Mouse (Mus musculus) 3134 (cell line): Measurements from ENCODE around the gene Alk.
"Not testable (repeated sequence)": the region's sequence is repeated elsewhere in the genome, so short reads cannot be mapped to it uniquely, and the experiment has no call there.

Experiments used
- DNase-seq: peaks from one replicate; pipeline ENCODE4 v3.0.0-alpha.2; 2011; ENCODE audit warnings: low spot score; ENCODE audit not compliant: insufficient read length; ENCODE audit errors: extremely low read depth

The Alk gene

DNA sequence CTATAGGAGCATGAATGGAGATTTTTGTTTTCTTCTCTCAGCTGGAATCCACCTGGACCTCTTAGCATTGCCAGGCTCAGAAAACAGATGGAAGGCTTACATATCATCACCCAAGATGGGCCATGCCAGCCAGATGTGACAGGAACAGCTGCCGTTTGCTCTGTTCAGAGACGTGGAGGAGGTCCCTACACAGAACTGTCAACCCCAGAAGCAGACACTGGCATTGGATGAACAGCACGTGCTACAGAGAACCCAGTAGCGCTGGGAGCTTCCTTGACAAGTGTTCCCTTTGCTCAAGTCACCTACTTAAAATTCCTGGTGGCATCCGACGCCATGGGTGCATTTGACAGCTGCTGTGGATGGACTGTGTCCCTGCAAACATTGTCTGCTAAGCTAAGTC lies 72.2 kb downstream of the Alk start:
- DNase-seq, result no peak

DNA sequence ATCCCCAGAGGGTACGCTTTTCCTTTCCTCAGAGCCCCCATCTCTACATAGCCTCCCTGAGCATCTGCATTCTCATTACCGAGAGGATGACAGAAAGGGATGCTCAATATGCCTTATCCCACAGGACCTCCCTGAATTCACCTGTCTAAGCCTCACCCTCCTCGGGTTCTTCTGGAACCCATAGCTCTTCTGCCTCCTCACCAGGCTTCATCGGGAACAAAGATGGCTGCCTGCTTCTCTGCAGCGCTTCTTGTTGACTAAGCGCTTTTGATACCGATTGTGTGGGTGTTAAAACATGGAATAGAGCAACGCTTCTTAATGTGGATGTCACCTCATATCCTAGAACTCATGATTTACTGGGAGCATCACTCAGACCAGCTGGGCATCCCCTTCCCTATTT lies 75.9 kb downstream of the Alk start:
- DNase-seq, result no peak

DNA sequence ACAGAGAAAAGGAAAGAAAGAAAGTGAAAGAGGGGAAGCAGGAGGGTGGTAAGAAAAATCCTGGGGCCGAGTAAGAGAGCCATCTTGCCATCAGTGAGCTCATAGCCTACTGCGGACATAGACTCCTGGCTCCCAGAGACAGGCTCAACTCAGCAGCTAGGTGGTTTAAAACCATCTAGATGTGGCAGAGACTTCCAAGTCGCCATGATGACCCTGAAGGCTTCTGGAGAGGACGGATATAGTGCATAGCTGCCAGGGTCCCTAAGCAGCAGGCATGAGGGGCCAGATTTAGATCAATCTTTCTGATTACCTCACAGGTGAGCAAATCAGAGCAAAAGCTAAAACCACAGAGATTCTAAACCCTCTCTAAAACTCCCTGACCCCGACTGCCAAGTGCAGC lies 76.9 kb downstream of the Alk start:
- no peak for DNase-seq

DNA sequence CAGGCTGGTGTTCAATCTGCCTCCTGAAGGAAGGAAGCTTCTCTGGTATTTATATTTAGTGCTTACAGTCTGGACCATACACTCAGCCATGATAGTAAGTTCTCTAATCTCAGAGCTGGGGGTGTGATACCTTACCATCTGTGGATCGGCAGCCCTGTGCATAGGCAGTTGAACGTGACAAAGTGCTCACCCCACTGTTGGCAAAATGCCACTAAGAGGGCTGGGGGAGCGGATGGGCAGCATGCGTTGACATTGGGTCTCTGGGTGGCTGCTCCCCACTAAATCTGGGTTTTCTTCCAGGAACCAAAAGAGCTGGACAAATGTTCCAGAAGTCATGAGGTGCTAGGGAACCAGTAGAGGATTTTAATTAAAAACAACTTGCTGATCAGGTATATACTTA lies 78.1 kb downstream of the Alk start:
- DNase-seq, result no peak

DNA sequence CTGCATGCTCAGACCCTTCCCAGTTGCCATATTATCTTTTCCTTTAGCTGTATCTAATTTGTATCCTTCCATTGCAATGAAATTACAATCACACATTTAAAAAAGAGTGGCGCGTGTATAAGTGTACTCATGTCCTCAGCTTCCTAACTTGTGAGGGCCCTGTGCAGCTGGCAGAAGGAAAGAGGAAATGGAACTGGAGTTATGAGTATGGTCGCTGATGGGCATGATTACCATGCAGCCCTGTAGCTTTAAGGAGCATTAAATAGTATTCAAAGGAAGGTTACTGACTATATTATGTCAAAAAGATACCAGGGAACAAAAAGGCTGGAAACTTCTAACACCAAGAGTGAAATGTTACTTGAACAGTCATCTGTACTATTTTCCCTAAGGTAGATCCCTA lies 79.6 kb downstream of the Alk start:
- DNase-seq, result no peak

DNA sequence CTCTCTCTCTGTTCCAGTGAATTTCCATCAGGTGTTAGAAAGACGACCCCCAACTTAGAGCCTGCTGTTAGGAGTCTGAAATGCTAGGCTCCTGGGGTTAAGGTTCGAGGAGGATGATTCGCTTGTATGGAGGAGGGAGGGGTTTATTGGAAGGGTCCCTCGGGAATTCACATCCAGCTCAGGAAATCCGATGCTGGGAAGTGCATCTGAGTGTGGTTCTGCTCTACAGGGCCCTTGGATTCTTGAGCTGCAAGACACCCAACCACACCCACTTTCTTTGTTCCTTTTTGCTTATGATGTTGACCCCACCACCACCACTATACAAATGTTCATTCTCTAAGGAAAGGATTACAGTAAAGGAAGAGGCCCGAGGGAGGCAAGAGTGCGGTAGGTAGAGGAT lies 81.4 kb downstream of the Alk start:
- no peak for DNase-seq

DNA sequence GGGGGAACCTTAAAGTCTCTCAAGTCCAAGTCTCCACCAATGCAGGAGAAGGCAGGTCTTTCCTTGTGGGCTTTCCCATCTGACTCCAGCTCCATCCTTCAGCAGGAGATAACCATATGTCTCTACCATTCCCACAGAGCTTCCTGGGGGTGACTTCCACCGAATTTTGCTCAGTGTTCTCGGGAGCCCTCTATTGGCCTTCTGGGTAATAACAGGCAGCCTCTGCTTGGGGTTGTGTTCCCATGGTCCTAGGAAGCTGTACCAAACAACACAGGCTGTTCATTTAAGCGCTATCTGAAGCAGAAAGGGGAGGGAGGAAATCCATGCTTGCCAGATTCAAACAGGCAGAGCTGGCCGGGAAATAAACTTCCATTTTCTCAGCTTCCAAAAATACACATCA lies 82.0 kb downstream of the Alk start:
- no peak for DNase-seq

DNA sequence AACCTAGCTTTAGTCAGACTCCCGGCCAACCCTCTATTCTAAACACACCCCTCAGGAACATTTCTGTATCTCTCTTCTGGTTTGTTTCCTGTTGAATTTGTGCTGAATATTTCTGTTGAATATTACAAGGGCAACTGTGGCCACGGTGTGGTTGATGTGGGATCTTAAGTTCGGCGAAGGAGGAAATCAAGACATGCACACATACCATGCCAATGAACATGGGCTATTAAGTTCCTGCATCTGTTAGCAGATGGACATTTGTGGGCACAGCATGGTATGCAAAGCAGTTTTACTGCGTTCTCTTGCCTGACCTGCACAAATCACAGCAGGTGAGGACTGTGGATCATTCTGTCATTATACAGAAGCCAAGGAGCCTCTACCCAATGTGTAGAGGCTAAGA lies 83.1 kb downstream of the Alk start:
- DNase-seq, result no peak

DNA sequence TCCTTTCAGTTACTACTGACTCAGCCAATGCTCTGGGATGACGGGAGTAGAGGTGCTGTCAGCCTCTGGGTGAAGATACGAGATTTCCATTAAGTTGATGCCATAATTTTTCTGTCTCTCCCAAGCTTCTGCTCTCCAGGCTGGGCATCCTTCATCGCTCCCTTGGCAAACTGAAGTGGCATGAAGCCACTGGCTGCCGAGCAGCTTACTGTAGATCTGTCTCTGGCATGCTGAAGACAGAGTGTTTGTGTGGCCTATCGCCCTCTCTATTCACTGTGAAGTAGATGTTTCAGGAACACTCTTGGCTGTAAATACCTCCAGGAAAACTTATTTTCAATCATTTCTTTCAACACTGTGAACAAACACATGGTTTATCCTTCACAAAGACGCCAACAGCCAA lies 93.7 kb downstream of the Alk start:
- no peak for DNase-seq

DNA sequence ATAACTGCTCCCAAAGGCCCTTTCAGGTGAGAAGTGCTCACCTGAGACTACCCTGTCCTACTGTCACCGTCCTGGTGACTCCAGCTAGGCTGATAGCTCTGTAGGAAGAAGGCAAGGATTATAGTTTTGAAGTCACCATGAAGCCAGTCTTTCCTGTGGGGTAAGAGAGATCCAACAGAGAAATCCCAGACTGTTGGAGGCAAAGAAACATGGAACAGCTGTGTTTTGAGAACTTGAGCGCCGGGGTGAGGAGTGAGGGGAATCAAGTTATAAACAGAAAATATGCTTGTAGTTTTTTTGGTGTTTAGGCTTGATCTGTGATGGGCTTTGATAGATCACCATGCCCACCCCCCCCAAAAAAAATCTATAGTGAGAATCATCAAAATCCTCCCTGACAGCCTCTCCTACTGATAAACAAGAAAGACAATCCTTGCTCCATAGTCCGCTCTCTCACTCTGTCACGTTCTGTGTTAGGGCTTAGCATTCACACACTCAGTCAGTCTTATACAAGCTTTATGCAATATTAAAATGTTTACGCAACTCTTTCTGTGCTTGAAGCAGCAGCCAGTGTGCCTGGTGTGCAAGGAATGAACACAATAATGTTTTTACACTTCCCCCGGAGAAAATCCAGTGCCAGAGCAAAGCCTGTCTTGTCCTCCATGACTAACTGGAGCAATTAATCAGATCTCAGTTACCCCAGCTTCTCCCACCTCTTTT lies 95.6 kb downstream of the Alk start:
- no peak for DNase-seq

DNA sequence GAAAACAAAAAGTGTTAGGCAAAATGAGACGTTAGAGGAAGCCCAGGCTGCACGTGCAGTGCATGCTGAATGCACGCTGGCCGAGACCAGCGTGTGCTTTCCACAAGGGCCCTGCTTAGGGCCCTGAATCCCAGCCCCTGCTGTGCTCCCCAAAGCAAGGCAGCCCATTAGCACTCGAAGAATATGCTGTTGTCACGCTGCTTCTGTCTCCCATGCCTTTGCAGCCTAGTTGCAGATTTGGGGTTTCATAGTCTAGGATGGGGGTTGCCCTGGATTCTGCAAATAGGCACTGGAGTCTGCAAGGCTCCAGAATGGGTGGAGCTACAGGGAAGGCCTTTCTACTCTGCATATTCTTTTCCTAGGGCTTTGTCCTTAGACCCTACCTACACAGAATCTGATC lies 99.2 kb downstream of the Alk start:
- DNase-seq, result no peak

DNA sequence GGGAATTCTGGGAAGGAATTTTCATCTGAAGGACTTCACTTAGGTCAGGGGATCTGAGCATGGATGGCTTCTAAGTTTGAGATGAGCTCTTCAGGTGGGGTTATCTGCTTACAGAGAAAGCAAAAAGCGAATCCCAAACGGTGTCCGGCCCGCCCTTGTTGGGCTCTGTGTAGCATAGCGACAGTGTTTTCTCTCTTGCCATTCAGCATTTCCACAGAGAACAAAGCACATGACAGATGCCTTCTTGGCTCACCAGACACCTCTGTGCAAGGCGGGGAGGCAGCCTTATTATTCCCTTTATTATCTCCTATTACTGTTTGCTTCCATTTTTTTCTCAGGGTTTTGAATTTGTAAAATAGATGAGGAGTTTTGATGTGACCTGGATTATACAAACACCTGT lies 99.8 kb downstream of the Alk start:
- no peak for DNase-seq

DNA sequence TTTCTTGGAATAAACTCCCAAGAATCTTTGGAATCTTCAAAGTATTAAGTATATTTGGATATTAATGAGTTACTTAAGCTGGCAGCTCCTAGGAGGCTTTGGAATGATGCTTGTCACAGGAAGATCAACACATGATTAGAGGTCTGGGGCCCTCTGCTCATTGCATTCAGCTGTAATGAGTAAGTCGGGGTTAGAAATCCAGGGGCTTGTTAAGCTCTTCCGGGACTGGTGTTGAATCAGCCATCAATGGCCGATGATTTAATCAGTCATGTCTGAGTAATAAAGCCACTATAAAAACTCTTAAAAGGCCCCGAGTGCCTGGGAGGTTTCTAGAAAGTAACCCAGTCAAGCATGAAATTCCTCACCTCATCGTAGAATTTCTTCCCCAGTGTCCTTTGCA lies 109.0 kb downstream of the Alk start:
- DNase-seq, result no peak

DNA sequence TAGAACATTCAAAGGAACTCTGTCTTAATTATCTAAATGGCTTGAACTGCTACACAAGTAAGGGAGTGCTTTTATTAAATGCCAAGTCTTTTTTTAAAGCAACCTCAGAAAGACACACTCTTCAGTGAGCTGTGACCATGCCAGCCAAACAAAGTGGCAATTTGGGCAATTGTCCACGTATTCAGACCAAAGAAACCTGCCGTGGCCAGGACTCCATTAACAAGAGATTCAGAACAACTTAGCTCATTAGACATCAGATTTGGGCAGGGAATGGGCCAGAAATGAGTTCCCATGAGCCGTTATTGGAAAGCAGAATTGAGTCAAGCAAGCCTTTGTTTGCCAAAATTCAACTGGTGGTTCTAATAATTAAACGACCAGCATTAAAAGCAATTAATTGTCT lies 118.8 kb downstream of the Alk start:
- no peak for DNase-seq

DNA sequence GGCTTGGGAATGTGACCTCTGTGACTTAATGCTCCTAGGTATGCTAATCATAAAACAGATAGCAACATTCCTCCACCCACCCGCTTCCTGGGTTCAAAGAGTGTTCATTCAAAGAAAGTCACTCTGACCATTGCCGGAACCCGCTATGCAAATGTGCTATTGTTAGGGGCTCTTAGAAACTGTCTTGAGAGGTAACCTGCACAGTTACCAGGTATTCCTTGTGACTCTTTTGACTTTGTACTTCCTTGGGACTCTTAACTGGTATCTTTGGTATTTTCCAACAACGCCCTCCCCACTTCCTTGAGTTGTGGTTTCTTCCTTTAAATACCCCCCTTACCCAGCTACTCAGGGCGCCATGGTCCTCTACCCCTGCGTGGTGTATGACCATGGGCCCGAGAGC lies 125.2 kb downstream of the Alk start:
- DNase-seq, result not testable (repeated sequence)

DNA sequence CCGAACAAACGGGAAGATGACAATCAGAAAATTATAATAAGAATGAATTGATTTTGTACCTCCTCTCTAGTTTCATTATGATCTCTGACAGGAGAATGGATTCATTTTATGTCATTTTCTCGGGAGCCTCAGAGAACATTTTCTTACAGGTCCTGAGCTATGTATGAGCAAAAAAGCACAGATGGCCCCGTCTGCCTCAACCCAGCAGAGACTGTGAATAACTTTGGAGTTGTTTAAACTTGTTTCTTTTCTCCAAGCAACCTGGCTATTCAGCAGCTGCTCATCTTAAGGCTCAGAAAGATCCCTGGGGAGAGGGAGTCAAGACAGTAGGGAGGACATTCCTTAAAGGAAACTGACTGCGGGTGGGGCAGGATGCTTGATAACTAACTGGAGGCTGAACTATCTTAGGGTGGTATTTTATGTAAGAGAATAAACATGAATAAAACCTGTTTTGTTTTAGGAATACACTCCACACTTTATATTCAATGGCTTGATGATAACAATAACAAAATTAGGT lies 126.5 kb downstream of the Alk start:
- DNase-seq, result no peak

DNA sequence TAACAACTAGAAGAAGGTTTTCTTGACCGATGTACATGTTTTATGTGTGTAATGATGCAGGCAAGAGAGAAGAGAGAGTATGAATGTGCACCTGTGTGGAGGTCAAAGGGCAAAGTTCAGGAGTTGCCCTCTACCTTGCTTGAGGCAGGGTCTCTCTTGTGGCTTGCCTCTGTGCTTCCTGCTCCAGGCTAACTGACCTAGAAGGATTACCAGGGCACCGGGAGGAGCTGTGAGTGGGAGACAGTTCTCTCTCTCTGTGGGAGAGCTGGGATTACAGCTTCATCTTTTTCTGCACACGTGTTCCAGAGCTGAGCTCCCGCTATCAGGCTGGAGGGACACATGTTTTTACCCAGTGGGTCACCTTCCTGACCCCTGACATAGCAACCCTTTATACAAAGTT lies 127.5 kb downstream of the Alk start:
- no peak for DNase-seq

DNA sequence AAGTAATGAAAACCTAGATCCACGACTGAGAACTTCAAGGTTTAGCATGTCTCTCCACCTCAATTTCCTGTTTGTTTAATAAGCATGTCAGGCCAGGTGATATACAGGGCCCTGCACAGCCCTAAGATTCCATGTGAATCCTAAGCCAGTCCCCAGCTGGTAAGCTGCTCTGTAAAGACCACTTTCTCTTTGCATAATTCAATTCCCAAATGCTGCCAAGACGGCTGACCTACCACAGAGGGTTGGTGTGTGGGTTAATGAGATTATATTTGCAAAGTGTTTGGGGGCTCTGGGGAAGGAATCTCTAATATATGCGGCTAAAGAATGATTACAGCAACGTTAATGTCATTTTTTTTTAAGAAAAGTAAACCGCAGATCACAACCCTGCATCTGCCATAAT lies 130.3 kb downstream of the Alk start:
- DNase-seq, result no peak

DNA sequence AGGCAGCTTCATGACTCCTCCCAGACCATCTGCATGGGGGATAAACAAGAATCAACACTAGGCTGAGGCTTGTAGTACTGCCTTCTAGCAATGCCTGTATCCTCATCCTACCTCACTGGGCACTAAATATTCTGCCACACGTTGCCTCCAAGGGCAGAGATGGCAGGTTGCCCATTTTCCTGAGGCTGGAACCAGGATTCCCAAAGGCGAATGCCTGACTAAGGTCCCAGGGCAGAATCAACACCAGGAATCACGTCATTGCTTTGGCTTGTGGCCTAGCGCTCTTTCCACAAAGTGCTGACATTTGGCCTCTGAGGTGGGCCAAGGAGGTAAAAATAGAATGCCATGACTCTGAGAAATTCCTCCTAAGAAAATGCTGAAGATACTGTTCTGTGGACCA lies 155.9 kb downstream of the Alk start:
- DNase-seq, result no peak

DNA sequence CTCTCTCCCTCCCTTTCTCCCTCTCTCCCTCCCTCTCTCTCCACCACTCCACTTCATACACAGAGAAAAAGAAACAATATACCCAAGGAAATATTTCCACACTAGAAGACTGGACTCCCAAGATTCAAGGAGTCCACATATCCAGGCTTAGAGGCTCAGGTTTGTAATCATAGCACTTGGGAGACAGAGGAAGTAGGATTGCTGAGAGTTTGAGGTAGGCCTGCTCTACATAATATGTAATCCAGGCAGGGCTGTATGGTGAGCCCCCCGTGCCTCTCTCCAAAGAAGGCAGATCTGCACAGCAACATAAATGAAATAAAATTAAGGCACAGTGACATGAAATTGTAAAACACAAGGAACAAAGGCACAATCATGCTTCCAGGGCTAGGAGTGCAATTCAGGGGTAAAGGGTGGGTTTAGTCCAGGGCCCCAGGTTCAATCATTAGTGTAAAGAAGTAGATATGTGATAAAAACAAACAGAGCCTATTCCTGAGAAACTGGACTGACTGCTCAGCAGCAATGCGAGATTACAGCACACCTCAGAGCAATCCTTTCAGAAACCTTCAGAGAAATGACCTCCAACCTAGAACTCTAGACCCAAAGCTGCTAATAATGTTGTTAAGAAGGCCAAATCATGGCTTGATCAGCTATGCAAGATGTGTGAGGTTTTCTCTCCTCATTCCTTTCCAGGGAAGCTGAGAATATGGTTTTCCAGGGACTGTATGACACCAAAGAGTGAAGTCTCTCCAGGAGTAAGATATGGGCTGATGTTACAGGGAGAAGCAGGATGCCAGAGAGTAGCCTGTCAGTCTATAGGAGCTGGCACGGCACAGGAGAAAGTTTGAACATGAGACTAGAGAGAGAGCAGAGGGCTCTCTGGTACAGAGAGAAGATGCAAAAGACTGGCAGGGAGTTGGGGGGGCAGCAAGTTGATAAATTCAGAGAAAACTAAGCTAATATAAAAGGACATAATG lies 158.9 kb downstream of the Alk start:
- no peak for DNase-seq

DNA sequence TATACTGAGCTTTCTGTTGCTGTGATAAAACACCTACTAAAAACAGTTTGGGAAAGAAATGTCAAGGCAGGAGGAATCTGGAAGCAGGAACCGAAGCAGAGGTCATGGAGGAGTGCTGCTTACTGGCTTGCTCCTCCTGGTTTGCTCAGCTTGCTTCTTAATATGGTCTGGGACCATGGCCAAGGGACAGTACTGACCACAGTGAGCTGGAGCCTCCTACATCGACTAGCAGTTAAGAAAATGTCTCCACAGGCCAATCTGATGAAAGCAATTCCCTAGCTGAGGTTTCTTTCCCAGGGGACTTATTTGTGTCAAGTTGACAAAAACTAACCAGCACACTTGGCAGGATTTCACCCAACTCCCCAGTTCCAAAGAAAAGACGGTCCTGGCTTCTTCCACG lies 187.0 kb downstream of the Alk start:
- DNase-seq, result no peak

DNA sequence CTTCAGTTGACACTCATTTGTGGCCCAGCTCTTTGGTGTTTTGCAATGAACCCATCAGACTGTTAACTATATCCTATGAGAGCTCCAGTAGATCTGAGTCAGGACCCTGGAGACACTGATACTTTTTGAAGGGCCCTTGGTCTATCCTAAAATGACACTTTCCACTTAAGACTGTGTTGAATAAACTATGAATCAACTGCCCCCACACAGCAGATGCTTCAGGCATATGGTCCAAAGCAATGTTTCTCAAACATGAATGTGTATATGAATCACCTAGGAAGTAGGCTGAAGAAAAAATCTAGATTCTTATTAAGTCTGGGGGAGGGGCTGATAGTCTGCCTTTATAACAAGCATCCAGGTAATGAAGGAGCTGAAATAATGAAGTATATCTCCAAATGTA lies 189.8 kb downstream of the Alk start:
- DNase-seq, result no peak
